Mouse (Mus musculus): ENCODE data around the gene Ehbp1l1. TPM values are rescaled to one million over a fixed set of nuclear protein-coding genes. Genes with fewer than 3 reads are reported as not detected.

The Ehbp1l1 gene
- polyA plus RNA-seq, 1 experiment from 2014 or later, result 11.5 TPM

- Histone ChIP-seq H3K4me2 (replicated peaks; ENCODE audit: low read depth, low read length) (peak overlapping the region; percentile 1; the same call in 1 of the 2 replicates), H3K4me3 (ENCODE audit: low read length) (no peak overlapping the region), H3K36me3 (ENCODE audit: control insufficient read depth, insufficient read depth, low read length) (no peaks in the 10 kb centered on the region; the same call in 1 of the 2 replicates), H3K9ac (ENCODE audit: low read depth, low read length) (peak overlapping the region; percentile 32; the same call in 1 of the 2 replicates), H3K4me1 (ENCODE audit: control insufficient read depth, insufficient read depth, low read length) (peaks cover 10% of the 10 kb centered on the region), H3K27me3 (ENCODE audit: control insufficient read depth, insufficient read depth, low read length) (peaks cover 36% of the 10 kb centered on the region), H3K27ac (ENCODE audit: low read depth, low read length) (no peak overlapping the region), H3K9me3 (ENCODE audit: control insufficient read depth, low read length) (no peaks in the 10 kb centered on the region)
- WGBS, result 12% methylated on average over 20 of the region's 20 CpGs
- peak; percentile 32; the same call in 1 of the 2 replicates for ATAC-seq (ENCODE audit: low FRiP score, low TSS enrichment)
Measured at GRCm38 (mm10) chr19:5751742-5752141, 25.6 kb upstream of the Ehbp1l1 start.

DNA sequence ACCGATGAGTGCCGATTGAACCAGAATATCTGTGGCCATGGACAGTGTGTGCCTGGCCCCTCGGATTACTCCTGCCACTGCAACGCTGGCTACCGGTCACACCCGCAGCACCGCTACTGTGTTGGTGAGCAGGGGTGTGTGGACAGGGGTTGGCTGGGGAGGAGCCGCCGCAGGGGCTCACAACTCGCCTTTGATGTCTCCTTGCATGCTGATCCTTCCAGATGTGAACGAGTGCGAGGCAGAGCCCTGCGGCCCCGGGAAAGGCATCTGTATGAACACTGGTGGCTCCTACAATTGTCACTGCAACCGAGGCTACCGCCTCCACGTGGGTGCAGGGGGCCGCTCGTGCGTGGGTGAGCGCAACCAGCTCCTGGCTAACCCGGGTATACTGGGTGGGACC, 24.8 kb upstream of the Ehbp1l1 start:
- H3K4me2 ChIP-seq (replicated peaks; ENCODE audit: low read depth, low read length), result no peak overlapping the region
- peak overlapping the region; percentile 31; the same call in 1 of the 2 replicates for H3K9ac ChIP-seq (ENCODE audit: low read depth, low read length)
- peaks cover 34% of the 10 kb centered on the region for H3K27me3 ChIP-seq (ENCODE audit: control insufficient read depth, insufficient read depth, low read length)
- no peak overlapping the region for H3K27ac ChIP-seq (ENCODE audit: low read depth, low read length)
- no peaks in the 10 kb centered on the region for H3K9me3 ChIP-seq (ENCODE audit: control insufficient read depth, low read length)
- ATAC-seq (ENCODE audit: low FRiP score, low TSS enrichment), result no peak
- WGBS, result 6% methylated on average over 22 of the region's 22 CpGs
- H3K4me3 ChIP-seq (ENCODE audit: low read length), result no peak overlapping the region
- no peaks in the 10 kb centered on the region; the same call in 1 of the 2 replicates for H3K36me3 ChIP-seq (ENCODE audit: control insufficient read depth, insufficient read depth, low read length)
- peaks cover 11% of the 10 kb centered on the region for H3K4me1 ChIP-seq (ENCODE audit: control insufficient read depth, insufficient read depth, low read length)

DNA sequence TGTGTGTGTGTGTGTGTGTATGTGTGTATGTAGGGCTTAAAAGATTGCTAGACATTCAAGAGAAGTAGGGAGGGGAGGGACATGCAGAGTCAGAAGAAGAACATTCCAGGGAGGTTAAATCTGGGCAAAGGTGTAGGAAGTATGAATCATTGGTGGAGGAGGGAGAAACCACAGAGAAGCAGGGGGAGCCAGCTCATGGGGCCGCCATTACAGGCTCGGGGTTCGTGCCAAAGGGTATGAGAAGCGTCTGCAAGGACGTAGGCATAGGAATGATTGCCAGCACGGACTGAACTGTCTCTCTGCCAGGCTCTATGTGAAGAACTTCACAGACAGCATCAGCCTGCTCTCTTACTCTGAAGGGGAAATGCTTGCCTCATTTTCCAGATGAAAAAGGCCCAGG, 23.4 kb upstream of the Ehbp1l1 start:
- no peak overlapping the region for H3K4me3 ChIP-seq (ENCODE audit: low read length)
- WGBS, result 70% methylated on average over 6 of the region's 6 CpGs
- no peak overlapping the region for H3K27ac ChIP-seq (ENCODE audit: low read depth, low read length)
- H3K9ac ChIP-seq (ENCODE audit: low read depth, low read length), result no peak overlapping the region
- H3K9me3 ChIP-seq (ENCODE audit: control insufficient read depth, low read length), result no peaks in the 10 kb centered on the region
- peaks cover 21% of the 10 kb centered on the region for H3K4me1 ChIP-seq (ENCODE audit: control insufficient read depth, insufficient read depth, low read length)
- no peak overlapping the region for H3K4me2 ChIP-seq (replicated peaks; ENCODE audit: low read depth, low read length)
- no peaks in the 10 kb centered on the region; the same call in 1 of the 2 replicates for H3K36me3 ChIP-seq (ENCODE audit: control insufficient read depth, insufficient read depth, low read length)
- H3K27me3 ChIP-seq (ENCODE audit: control insufficient read depth, insufficient read depth, low read length), result peaks cover 31% of the 10 kb centered on the region
- no peak for ATAC-seq (ENCODE audit: low FRiP score, low TSS enrichment)

DNA sequence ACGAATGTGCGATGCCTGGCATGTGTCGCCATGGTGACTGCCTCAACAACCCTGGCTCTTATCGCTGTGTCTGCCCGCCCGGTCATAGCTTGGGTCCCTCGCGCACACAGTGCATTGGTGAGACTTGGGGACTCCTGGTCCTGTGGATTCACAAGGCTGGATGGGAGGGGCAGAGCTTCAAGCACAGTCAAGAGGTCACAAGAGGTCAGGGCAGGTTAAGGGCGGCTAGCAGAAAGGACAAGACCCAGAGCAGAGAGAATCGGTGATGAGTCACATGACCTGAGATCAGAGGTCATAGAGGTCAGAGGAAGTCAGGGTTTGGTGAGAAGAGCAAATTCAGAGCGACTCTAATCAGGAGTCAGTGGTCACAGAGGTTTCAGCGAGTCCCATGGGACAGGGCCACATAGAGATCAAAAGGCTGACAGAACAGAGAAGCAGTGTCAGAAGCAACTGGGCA, 20.8 kb upstream of the Ehbp1l1 start:
- H3K4me2 ChIP-seq (replicated peaks; ENCODE audit: low read depth, low read length), result no peak overlapping the region
- H3K27ac ChIP-seq (ENCODE audit: low read depth, low read length), result no peak overlapping the region
- H3K9me3 ChIP-seq (ENCODE audit: control insufficient read depth, low read length), result no peaks in the 10 kb centered on the region
- 53% methylated on average over 12 of the region's 12 CpGs for WGBS
- ATAC-seq (ENCODE audit: low FRiP score, low TSS enrichment), result no peak
- H3K4me1 ChIP-seq (ENCODE audit: control insufficient read depth, insufficient read depth, low read length), result peaks cover 35% of the 10 kb centered on the region
- no peak overlapping the region for H3K9ac ChIP-seq (ENCODE audit: low read depth, low read length)
- H3K27me3 ChIP-seq (ENCODE audit: control insufficient read depth, insufficient read depth, low read length), result peaks cover 31% of the 10 kb centered on the region
- H3K36me3 ChIP-seq (ENCODE audit: control insufficient read depth, insufficient read depth, low read length), result no peaks in the 10 kb centered on the region
- no peak overlapping the region for H3K4me3 ChIP-seq (ENCODE audit: low read length)

DNA sequence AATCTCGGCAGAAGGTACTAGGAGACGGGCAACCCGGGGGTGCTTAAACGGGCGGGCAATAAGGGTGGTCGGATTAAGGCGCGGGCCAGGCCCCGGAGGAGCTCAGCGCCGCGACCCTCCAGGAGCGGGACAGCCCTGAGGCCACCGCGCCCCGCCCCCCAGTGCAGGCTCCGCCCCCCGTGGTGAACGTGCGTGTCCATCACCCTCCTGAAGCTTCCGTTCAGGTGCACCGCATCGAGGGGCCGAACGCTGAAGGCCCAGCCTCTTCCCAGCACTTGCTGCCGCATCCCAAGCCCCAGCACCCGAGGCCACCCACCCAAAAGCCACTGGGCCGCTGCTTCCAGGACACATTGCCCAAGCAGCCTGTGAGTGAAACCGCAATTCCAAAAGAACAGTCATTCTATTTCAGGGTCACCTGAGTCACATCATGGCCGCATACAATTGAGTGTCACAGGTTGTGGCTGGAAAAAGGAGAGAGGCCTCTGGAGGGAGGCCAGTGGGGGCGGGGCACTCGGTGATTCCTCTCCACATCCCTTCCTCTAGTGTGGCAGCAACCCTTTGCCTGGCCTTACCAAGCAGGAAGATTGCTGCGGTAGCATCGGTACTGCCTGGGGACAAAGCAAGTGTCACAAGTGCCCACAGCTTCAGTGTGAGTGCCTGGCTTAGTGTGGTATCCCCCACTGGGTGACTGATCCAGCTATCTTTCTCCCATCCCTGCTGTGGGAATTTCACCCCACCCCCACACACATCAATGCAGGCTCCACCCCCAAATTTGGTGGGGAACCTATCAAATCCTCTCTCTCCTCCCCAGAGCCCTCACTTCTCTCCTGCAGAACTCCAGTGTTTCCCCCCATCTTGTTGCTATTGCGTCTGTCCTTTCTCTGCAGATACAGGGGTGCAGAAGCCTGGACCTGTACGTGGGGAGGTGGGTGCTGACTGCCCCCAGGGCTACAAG, 19.9 kb upstream of the Ehbp1l1 start:
- Histone ChIP-seq H3K4me1 (ENCODE audit: control insufficient read depth, insufficient read depth, low read length) (peaks cover 36% of the 10 kb centered on the region), H3K4me3 (ENCODE audit: low read length) (peak overlapping the region; percentile 24), H3K9me3 (ENCODE audit: control insufficient read depth, low read length) (no peaks in the 10 kb centered on the region), H3K27ac (ENCODE audit: low read depth, low read length) (no peak overlapping the region), H3K27me3 (ENCODE audit: control insufficient read depth, insufficient read depth, low read length) (peaks cover 23% of the 10 kb centered on the region), H3K36me3 (ENCODE audit: control insufficient read depth, insufficient read depth, low read length) (no peaks in the 10 kb centered on the region), H3K9ac (ENCODE audit: low read depth, low read length) (peak overlapping the region; percentile 44), H3K4me2 (replicated peaks; ENCODE audit: low read depth, low read length) (peak overlapping the region; percentile 49)
- ATAC-seq (ENCODE audit: low FRiP score, low TSS enrichment), result no peak
- 7% methylated on average over 36 of the region's 36 CpGs for WGBS

DNA sequence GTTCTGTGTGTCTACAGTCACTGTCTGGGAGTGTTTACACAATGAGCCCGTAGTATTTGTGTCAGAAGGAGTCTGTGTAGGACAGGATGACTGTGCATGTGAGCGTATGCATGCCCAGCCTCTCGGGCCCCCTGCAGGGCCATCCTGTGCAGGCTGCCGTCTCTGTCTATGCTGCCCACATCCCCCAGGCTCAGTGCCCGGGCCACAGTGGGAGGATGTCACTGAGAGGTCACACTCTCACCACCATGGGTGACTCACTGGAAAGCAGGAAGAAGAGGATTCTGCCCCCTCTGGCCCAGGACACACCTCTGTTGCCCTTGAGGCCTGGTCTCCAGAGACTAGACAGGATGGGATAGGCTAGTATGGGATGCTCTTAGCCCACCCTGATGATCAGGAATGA, 17.5 kb upstream of the Ehbp1l1 start:
- H3K9ac ChIP-seq (ENCODE audit: low read depth, low read length), result no peak overlapping the region
- 0 out of 2 replicates have a peak, but pooled peaks cover 3% of the 10 kb centered on the region for H3K27me3 ChIP-seq (ENCODE audit: control insufficient read depth, insufficient read depth, low read length)
- ATAC-seq (ENCODE audit: low FRiP score, low TSS enrichment), result no peak
- H3K4me2 ChIP-seq (replicated peaks; ENCODE audit: low read depth, low read length), result no peak overlapping the region; the same call in 1 of the 2 replicates
- peaks cover 44% of the 10 kb centered on the region for H3K4me1 ChIP-seq (ENCODE audit: control insufficient read depth, insufficient read depth, low read length)
- no peaks in the 10 kb centered on the region for H3K9me3 ChIP-seq (ENCODE audit: control insufficient read depth, low read length)
- no peak overlapping the region for H3K27ac ChIP-seq (ENCODE audit: low read depth, low read length)
- H3K4me3 ChIP-seq (ENCODE audit: low read length), result no peak overlapping the region
- H3K36me3 ChIP-seq (ENCODE audit: control insufficient read depth, insufficient read depth, low read length), result no peaks in the 10 kb centered on the region
- WGBS, result 55% methylated on average over 5 of the region's 5 CpGs

- Histone ChIP-seq H3K9ac (ENCODE audit: low read depth, low read length) (peak overlapping the region; percentile 79), H3K27ac (ENCODE audit: low read depth, low read length) (peak overlapping the region; percentile 79), H3K9me3 (ENCODE audit: control insufficient read depth, low read length) (no peaks in the 10 kb centered on the region), H3K4me2 (replicated peaks; ENCODE audit: low read depth, low read length) (peak overlapping the region; percentile 98), H3K36me3 (ENCODE audit: control insufficient read depth, insufficient read depth, low read length) (no peaks in the 10 kb centered on the region), H3K27me3 (ENCODE audit: control insufficient read depth, insufficient read depth, low read length) (no peaks in the 10 kb centered on the region), H3K4me3 (ENCODE audit: low read length) (peak overlapping the region; percentile 70), H3K4me1 (ENCODE audit: control insufficient read depth, insufficient read depth, low read length) (peaks cover 44% of the 10 kb centered on the region)
- 2% methylated on average over 32 of the region's 32 CpGs for whole genome bisulfite sequencing
- ATAC-seq (ENCODE audit: low FRiP score, low TSS enrichment), result peak; percentile 47
Measured at GRCm38 (mm10) chr19:5742241-5742641, 16.1 kb upstream of the Ehbp1l1 start.

GRCm38 (mm10) chr19:5741641-5742240, 15.6 kb upstream of the Ehbp1l1 start:
- peak; percentile 65 for ATAC-seq (ENCODE audit: low FRiP score, low TSS enrichment)
- Histone ChIP-seq H3K36me3 (ENCODE audit: control insufficient read depth, insufficient read depth, low read length) (no peaks in the 10 kb centered on the region), H3K9ac (ENCODE audit: low read depth, low read length) (peak overlapping the region; percentile 79), H3K27ac (ENCODE audit: low read depth, low read length) (peak overlapping the region; percentile 79), H3K4me2 (replicated peaks; ENCODE audit: low read depth, low read length) (peak overlapping the region; percentile 98), H3K9me3 (ENCODE audit: control insufficient read depth, low read length) (no peaks in the 10 kb centered on the region), H3K27me3 (ENCODE audit: control insufficient read depth, insufficient read depth, low read length) (no peaks in the 10 kb centered on the region), H3K4me3 (ENCODE audit: low read length) (peak overlapping the region; percentile 70), H3K4me1 (ENCODE audit: control insufficient read depth, insufficient read depth, low read length) (peaks cover 44% of the 10 kb centered on the region)
- WGBS, result under 1% methylated on average over 49 of the region's 55 CpGs

Measured in kidney, embryonic 14.5 days (tissue).